Mouse (Mus musculus) limb, embryonic 11.5 days (tissue): Measurements from ENCODE around the gene Pop7. TPM values are rescaled to one million over a fixed set of nuclear protein-coding genes. Genes with fewer than 3 reads are reported as not detected.
A peak's percentile ranks its signal among the peaks of the same experiment; 100 is the strongest.

Source experiments
- ATAC-seq: fragments of 200-750 bp; cut with Nextera tagmentation; 2 replicates; pipeline ENCODE4 v1.8.0; 2017; ENCODE audit warnings: low read depth; ENCODE audit not compliant: insufficient number of reproducible peaks, low FRiP score, low TSS enrichment
- DNase-seq: peaks from one replicate; pipeline ENCODE4 v3.0.0-alpha.2; 2015; ENCODE audit warnings: low spot score
- H3K27ac ChIP-seq: fragments of 300-500 bp; sonication (generic); replicated peaks from 2 replicates; pipeline ENCODE4 v1.5.1; 2014; ENCODE audit warnings: low read depth, mild to moderate bottlenecking, low read length
- H3K27me3 ChIP-seq: fragments of 300-500 bp; sonication (generic); 2 replicates; pipeline ENCODE4 v1.6.1; 2014; ENCODE audit warnings: mild to moderate bottlenecking, low read length, mixed read lengths; ENCODE audit not compliant: control insufficient read depth, insufficient read depth
- H3K36me3 ChIP-seq: fragments of 300-500 bp; sonication (generic); 2 replicates; pipeline ENCODE4 v1.6.1; 2014; ENCODE audit warnings: mild to moderate bottlenecking, low read length, moderate library complexity, mixed read lengths; ENCODE audit not compliant: control insufficient read depth, insufficient read depth
- H3K4me1 ChIP-seq: fragments of 300-500 bp; sonication (generic); 2 replicates; pipeline ENCODE4 v1.6.1; 2014; ENCODE audit warnings: low read length, mixed read lengths; ENCODE audit not compliant: control insufficient read depth, insufficient read depth
- H3K4me2 ChIP-seq: fragments of 300-500 bp; sonication (generic); 2 replicates; pipeline ENCODE4 v1.6.1; 2014; ENCODE audit warnings: low read depth, mild to moderate bottlenecking, moderate library complexity; ENCODE audit not compliant: severe bottlenecking
- H3K4me3 ChIP-seq: fragments of 300-500 bp; sonication (generic); 2 replicates; pipeline ENCODE4 v1.5.1; 2014; ENCODE audit warnings: low read depth, low read length
- H3K9ac ChIP-seq: fragments of 300-500 bp; sonication (generic); 2 replicates; pipeline ENCODE4 v1.6.1; 2014; ENCODE audit warnings: mild to moderate bottlenecking, low read length
- H3K9me3 ChIP-seq: fragments of 300-500 bp; sonication (generic); 2 replicates; pipeline ENCODE4 v1.6.1; 2016; ENCODE audit warnings: low read length; ENCODE audit not compliant: control insufficient read depth
- WGBS: fragments of 180-500 bp; shearing (Covaris S2); extraction: QIAGEN DNeasy Blood & Tissue Kit; methylation state at CpG from one replicate; pipeline ENCODE4 v1.1.7; 2014; 5-methylcytosine and 5-hydroxymethylcytosine counted together
- polyA plus RNA-seq: library from polyadenylated mRNA; unstranded; fragments of >200 nt; fragmentation: Nextera tagmentation; extraction: Ambion mirVana; gene quantifications from 2 replicates; pipeline ENCODE4 v1.2.1, GENCODE M21; 2014

Gene Pop7
- 51.1 and 59.3 TPM in 2 replicates for polyA plus RNA-seq

DNA sequence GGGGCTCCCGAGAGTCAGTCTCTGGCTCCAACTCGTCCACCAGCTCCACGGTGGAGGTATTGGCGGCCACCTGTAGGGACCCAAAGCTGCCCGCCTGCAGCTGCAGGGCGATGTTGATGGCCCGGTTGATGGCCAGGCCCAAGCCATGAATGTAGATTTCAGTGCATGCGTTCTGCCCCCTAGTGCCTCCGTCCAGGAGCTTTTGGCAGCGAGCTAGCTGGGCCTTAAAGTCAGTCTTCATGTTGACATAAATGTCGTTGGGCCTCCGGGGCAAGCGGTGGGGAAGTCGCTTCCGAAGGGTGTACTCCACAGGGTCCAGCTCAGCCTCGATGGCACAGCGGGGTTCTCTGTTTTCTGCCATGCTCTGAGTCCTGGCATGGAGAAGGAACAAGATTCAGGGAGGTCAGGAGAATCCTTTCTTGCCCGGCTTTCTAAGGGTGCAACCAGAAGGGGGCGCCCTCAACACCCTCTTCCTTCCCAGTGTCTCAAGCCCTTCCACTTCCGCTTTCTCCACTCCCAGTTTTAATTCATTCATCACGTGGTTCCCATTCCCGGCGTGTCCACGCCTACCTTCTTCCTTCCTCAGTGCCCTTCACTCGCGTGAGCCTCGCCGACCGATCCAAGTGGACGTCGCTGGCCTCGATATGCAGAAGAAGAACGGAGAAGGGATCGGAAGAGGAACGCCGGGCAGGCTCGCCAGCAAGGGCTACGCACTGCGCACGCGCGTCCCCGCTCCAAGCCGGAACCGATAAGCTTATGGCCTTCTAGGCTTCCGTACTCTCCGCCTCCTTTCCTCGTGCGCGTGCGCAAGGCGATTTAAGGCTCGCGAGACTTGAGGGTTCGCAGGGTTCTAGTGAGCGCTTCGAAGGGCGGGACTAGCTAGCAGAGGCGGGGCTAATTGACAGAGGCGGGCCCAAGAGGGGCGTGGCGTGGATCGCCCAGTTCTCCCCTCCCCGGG, at the start of gene Pop7:
Gene Pop7 (minus strand): TSS at position 810 of the 958 bp plus-strand sequence.
- H3K4me3 ChIP-seq: peak within 1 kb of the TSS; percentile 54
- H3K4me2 ChIP-seq: peak within 1 kb of the TSS; percentile 74
- WGBS: 3% methylated on average over 64 of the region's 64 CpGs
- peak within 1 kb of the TSS; percentile 78 for H3K9ac ChIP-seq
- H3K9me3 ChIP-seq: no peaks in the 10 kb centered on the region
- H3K36me3 ChIP-seq: no peaks in the 10 kb centered on the region
- H3K27ac ChIP-seq: peak within 1 kb of the TSS; percentile 92
- peak; percentile 95 for ATAC-seq
- H3K4me1 ChIP-seq: peaks cover 3% of the 10 kb centered on the region; the same call in 1 of the 2 replicates
- peak; percentile 100 for DNase-seq
- H3K27me3 ChIP-seq: no peaks in the 10 kb centered on the region

DNA sequence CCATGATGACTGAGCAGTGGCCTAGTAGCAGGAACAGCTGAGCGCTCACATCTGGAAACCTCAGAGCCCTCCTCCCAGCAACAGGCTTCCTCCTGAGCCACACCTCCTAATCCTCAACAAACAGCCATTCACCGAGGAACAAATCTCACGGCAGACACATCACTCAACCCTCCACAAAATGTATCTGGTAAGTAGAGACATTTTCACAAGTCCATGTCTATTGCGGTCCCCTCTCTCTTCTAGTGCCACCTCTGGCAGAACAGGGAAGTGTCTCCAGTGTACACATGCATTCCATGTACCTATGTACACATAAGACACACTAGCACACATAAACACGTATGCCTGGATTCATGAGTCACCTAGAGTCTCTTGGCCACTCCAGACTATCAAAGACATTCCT, 48.8 kb upstream of the Pop7 start:
- H3K27ac ChIP-seq: no peak overlapping the region
- H3K4me2 ChIP-seq: no peak overlapping the region
- no peaks in the 10 kb centered on the region for H3K36me3 ChIP-seq
- 66% methylated on average over 5 of the region's 5 CpGs for WGBS
- no peak overlapping the region for H3K4me3 ChIP-seq
- ATAC-seq: no peak
- H3K4me1 ChIP-seq: no peaks in the 10 kb centered on the region
- no peak for DNase-seq
- H3K27me3 ChIP-seq: peaks cover 10% of the 10 kb centered on the region
- no peaks in the 10 kb centered on the region for H3K9me3 ChIP-seq
- no peak overlapping the region for H3K9ac ChIP-seq

DNA sequence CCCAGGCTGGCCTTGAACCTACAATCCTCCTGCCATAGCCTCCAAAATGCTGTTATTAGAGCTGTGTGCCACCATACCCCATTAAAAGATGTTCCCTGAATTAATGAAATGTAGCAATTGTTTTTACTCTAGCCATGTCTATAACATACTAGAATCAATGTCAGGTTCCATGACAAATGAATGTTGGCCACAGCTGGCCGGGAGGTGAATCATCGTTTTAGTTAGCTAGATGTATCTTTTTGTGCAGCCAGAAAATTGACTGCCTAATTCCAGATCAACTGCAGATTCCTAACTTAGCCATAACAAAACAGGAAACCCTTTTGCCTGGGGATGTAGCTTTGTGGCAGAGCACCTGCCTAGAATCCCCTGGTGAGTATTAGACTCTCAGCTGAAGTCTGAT, 47.5 kb upstream of the Pop7 start:
- H3K9ac ChIP-seq: no peak overlapping the region
- no peaks in the 10 kb centered on the region for H3K9me3 ChIP-seq
- H3K27ac ChIP-seq: no peak overlapping the region
- no peaks in the 10 kb centered on the region for H3K4me1 ChIP-seq
- no peak for DNase-seq
- H3K27me3 ChIP-seq: peaks cover 10% of the 10 kb centered on the region
- WGBS: 85% methylated on average over 2 of the region's 2 CpGs
- H3K36me3 ChIP-seq: no peaks in the 10 kb centered on the region
- no peak overlapping the region for H3K4me2 ChIP-seq
- no peak overlapping the region for H3K4me3 ChIP-seq
- ATAC-seq: no peak

DNA sequence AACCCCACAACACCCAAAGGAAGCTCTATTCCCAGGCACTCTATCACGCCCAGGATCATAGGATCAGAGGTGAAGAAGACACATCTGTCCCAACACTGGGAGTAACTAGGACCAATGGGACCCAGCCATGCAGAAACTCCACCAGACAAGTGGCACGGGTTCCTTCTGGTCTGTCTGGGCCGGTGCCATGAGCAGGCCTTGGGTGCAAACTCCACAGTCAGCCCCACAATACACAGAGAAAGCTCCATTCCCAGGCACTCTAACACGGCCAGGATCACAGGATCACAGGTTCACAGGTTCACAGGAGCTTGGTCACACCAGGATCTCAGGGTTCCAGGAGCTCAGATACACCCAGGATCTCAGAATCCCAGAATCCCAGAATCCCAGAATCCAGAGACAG, 43.3 kb upstream of the Pop7 start:
- H3K27ac ChIP-seq: no peak overlapping the region
- WGBS: 70% methylated on average over 4 of the region's 4 CpGs
- no peak for ATAC-seq

DNA sequence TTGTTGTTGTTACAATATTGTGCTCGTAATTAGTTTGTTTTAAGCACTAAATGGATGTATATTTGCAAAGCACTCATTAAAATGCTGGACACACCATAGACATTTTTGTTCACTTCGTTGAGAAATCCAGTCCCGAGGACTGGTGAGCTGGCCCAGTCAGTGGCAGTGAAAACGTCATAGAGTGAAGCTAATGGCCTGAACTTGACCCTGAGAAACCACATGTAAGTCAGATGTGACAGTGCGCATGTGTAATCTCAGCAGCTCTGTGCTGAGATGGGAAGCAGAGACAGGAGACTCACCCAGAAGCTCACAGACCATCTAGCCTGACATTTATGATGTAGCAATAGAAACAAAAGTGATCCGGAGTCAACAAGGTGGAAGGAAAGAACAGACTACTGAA, 42.6 kb upstream of the Pop7 start:
- H3K4me3 ChIP-seq: no peak overlapping the region
- H3K9me3 ChIP-seq: no peaks in the 10 kb centered on the region
- H3K27ac ChIP-seq: no peak overlapping the region
- 68% methylated on average over 6 of the region's 6 CpGs for WGBS
- no peaks in the 10 kb centered on the region for H3K36me3 ChIP-seq
- ATAC-seq: no peak
- no peaks in the 10 kb centered on the region for H3K4me1 ChIP-seq
- DNase-seq: no peak
- no peak overlapping the region for H3K9ac ChIP-seq
- H3K4me2 ChIP-seq: no peak overlapping the region
- no peaks in the 10 kb centered on the region for H3K27me3 ChIP-seq

More for the DNA sequence above, 43.3 kb upstream of the Pop7 start:
- DNase-seq: no peak
- Histone ChIP-seq H3K9me3 (no peaks in the 10 kb centered on the region), H3K9ac (no peak overlapping the region), H3K4me3 (no peak overlapping the region), H3K36me3 (no peaks in the 10 kb centered on the region), H3K4me1 (no peaks in the 10 kb centered on the region), H3K27me3 (no peaks in the 10 kb centered on the region), H3K4me2 (no peak overlapping the region)

DNA sequence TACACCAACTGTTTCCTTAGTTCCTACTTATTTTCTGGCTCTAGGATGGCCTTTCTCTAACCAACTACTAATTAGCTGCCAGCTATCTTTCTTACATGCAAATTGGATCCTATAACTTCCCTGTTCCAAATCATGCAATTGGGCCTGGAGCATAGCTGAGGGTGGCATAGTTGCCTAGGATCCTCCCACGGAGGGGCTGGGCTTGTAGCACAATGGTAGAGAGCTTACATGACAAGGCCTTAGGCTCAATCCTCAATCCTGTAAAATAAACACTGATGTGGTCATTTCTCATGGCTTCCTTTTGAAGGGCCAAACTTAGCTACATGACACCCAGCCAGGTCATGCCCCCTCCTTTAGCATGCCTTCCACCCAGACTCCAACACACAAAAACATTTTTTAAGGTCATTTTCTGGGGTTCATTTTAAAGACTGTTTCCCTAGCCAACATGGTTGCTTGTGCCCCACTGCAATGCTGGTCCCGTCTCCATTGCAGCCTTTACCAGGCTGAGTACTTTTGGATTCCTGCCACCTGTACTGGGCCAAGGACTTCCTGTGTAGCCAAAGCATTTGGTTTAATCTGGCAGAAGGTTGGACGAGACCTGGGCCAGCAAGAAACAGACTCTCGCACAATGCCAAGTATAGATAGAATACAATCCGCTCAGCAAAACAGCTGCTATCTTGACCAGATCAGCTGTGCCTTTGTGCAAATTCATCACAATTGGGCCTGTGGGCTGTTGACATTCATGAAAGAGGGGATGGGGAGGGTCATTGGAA, 39.6 kb upstream of the Pop7 start:
- no peaks in the 10 kb centered on the region for H3K9me3 ChIP-seq
- H3K27ac ChIP-seq: no peak overlapping the region
- ATAC-seq: no peak
- 84% methylated on average over 5 of the region's 5 CpGs for WGBS
- no peaks in the 10 kb centered on the region for H3K36me3 ChIP-seq
- no peaks in the 10 kb centered on the region for H3K4me1 ChIP-seq
- H3K4me2 ChIP-seq: no peak overlapping the region
- DNase-seq: no peak
- H3K9ac ChIP-seq: no peak overlapping the region
- H3K27me3 ChIP-seq: no peaks in the 10 kb centered on the region
- H3K4me3 ChIP-seq: no peak overlapping the region

DNA sequence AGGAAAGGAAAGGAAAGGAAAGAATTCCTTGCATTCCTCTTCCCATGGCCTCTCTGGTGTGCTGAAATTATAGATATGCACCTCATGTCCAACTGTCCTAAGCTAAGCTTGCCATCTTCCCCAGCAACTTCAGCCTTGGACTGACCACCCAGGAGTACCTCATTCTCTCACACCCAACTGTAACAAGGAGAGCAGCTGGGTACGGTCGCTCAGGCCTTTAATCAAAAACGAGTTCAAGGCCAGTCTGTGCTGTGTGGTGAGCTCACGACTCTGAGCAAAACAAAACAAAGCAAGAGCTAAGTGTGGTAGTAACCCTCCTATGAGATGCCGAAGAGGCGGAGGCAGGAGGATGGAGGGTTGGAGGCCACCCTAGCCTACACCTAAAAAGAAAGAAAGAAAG, 38.7 kb upstream of the Pop7 start:
- no peak for ATAC-seq
- no peak overlapping the region for H3K27ac ChIP-seq
- no peaks in the 10 kb centered on the region for H3K27me3 ChIP-seq
- no peak overlapping the region for H3K4me3 ChIP-seq
- H3K9ac ChIP-seq: no peak overlapping the region
- H3K4me2 ChIP-seq: no peak overlapping the region
- no peaks in the 10 kb centered on the region for H3K9me3 ChIP-seq
- no peaks in the 10 kb centered on the region for H3K36me3 ChIP-seq
- no peaks in the 10 kb centered on the region for H3K4me1 ChIP-seq
- DNase-seq: no peak
- 76% methylated on average over 6 of the region's 6 CpGs for WGBS

DNA sequence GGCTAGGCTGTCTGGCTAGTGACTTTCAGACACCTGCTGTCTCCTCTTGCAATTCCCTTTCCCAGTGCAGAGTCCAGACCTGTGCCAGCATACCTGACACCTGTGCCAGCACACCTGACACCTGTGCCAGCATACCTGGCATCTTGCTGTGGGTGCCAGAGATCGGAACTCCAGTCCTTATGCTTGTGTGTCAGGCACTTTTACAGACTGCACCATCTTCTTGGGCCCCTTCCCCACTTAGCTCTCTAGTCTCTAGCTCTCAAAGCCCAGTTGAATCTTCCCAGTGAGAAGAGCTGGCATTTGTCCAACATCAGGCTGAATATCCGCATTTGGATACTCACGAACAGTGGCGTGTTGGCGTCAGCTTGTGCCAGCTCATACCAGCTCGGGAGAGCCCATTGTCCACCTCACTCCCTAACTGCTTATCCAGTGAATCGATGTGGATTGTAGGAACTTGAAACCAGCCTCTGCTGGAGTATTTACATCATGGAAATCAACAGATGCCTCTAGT, 37.0 kb upstream of the Pop7 start:
- no peak for DNase-seq

More for the DNA sequence above, 37.0 kb upstream of the Pop7 start:
- no peaks in the 10 kb centered on the region for H3K36me3 ChIP-seq
- WGBS: 73% methylated on average over 7 of the region's 7 CpGs
- H3K27me3 ChIP-seq: no peaks in the 10 kb centered on the region
- no peaks in the 10 kb centered on the region for H3K9me3 ChIP-seq
- ATAC-seq: no peak
- no peaks in the 10 kb centered on the region for H3K4me1 ChIP-seq
- no peak overlapping the region for H3K4me3 ChIP-seq
- no peak overlapping the region for H3K9ac ChIP-seq
- H3K27ac ChIP-seq: no peak overlapping the region
- H3K4me2 ChIP-seq: no peak overlapping the region
